ENCODE assay signal across 8 mouse cellular contexts in genomic region chr13:97234785-97235417, GRCm38 (mm10). TPM values are rescaled to one million over a fixed set of nuclear protein-coding genes. Genes with fewer than 3 reads are reported as not detected.
DNase-seq lines count a peak whose midpoint lies in the region; ATAC-seq lines count a peak whose summit lies in the region.

No protein-coding gene starts in this region.

- H3K36me3 ChIP-seq in megakaryocyte, embryonic 14.5 days (replicated peaks; ENCODE audit: low read length) = no peaks in the 10 kb centered on the region

- peaks cover 7% of the 10 kb centered on the region for H3K9me3 ChIP-seq in megakaryocyte, embryonic 14.5 days

- DNase-seq in ZHBTc4 (ENCODE audit: low read depth, low spot score) = peak; percentile 87
- peak; percentile 74 for DNase-seq in gastrocnemius, postnatal 14 days
- peak; percentile 93 for DNase-seq in induced T-regulatory cell, adult 2 months (ENCODE audit: low read depth)
- DNase-seq in left cerebral cortex, adult 8-10 months (ENCODE audit: low spot score in 2 of 2) = peak; percentile 62 to 69
- peak; percentile 91 for DNase-seq in right cerebral cortex, adult 18-20 months
- DNase-seq in urinary bladder, adult 18-20 months (ENCODE audit: low spot score in 2 of 2) = peak; percentile 48 to 74

- peak overlapping the region; percentile 70 for H3K4me3 ChIP-seq in megakaryocyte, embryonic 14.5 days (replicated peaks)

- H3K27me3 ChIP-seq in megakaryocyte, embryonic 14.5 days (replicated peaks) = peaks cover 33% of the 10 kb centered on the region

- H3K4me1 ChIP-seq in megakaryocyte, embryonic 14.5 days = peaks cover 13% of the 10 kb centered on the region

- ATAC-seq in common myeloid progenitor, adult 5-6 weeks (replicated peaks; ENCODE audit: low read depth, poor library complexity, severe bottlenecking) = peak; percentile 85

- intact Hi-C loops in gastrocnemius, postnatal 14 days (cut with DNase I; ENCODE audit: low total_unique reads) = loop anchor here (2.0 kb wide), 1 partner anchor 704 kb away; no protein-coding TSS in a partner anchor

RNA-seq across cellular contexts. Expression of gene Enc1, which starts 6.0 kb away (rescaled TPM):
- total RNA-seq in common myeloid progenitor, adult 5-6 weeks (2017) = 2.4 and 4.8 TPM in 2 replicates
- total RNA-seq in gastrocnemius, postnatal 14 days (2021) = 1 to 10 TPM; 3.2 to 3.6 TPM
- 100 to 1,000 TPM; 425 to 545 (median 450) TPM for total RNA-seq in left cerebral cortex, adult 8-10 months (2022)
- 1.0 and 1.2 TPM in 2 replicates for polyA plus RNA-seq in megakaryocyte, embryonic 14.5 days (2012; ENCODE audit: insufficient read depth, low replicate concordance)

RNA-seq across cellular contexts. Expression of gene Hexb, which starts 36.7 kb away (rescaled TPM):
- 29.5 and 30.5 TPM in 2 replicates for total RNA-seq in common myeloid progenitor, adult 5-6 weeks (2017)
- total RNA-seq in gastrocnemius, postnatal 14 days (2021) = 10 to 100 TPM; 12.8 to 13.0 TPM
- 100 to 1,000 TPM; 108 to 345 (median 194) TPM for total RNA-seq in left cerebral cortex, adult 8-10 months (2022)
- polyA plus RNA-seq in megakaryocyte, embryonic 14.5 days (2012; ENCODE audit: insufficient read depth, low replicate concordance) = 9.3 and 23.5 TPM in 2 replicates

Comparison
In these comparisons a context has a peak if more than half of its experiments do, and no peak if none do; other contexts are left out.
1. Peak in every context shown above with its lines: DNase-seq, ATAC-seq and H3K4me3 ChIP-seq.
2. RNA of gene Enc1, which starts 6.0 kb away (total RNA-seq): 425 to 545 TPM in left cerebral cortex, adult 8-10 months; 2.4 to 4.8 TPM in common myeloid progenitor, adult 5-6 weeks and 3.2 to 3.6 TPM in gastrocnemius, postnatal 14 days; every median in the first group is over 10 times any median in the second.